Mouse (Mus musculus) layer of hippocampus, adult 2 months (tissue): ENCODE measurements around the gene Edem3. TPM values are rescaled to one million over a fixed set of nuclear protein-coding genes. Genes with fewer than 3 reads are reported as not detected.

Experiments used
- DNase-seq, 2 experiments: peaks; one replicate each; pipeline ENCODE4 v3.0.0; 2022; ENCODE audit warnings: low spot score in 2 of 2
- H3K27ac ChIP-seq: fragments of 200-600 bp; 2 replicates; pipeline ENCODE4 v1.8.1; 2022
- H3K4me3 ChIP-seq: fragments of 200-600 bp; 2 replicates; pipeline ENCODE4 v1.8.1; 2022; ENCODE audit warnings: mild to moderate bottlenecking
- CTCF ChIP-seq: fragments of 200-600 bp; conservative IDR thresholded peaks from 2 replicates; pipeline ENCODE4 v1.8.1; 2022; ENCODE audit warnings: antibody characterized with exemption, mild to moderate bottlenecking, moderate library complexity
- total RNA-seq, 2 experiments: library from RNA; stranded (reverse); gene quantifications; 2 replicates each; pipeline ENCODE4 v1.2.3; 2021

Gene Edem3
- total RNA-seq, 2 experiments from 2014 or later = 36.1 to 40.5 TPM

DNA sequence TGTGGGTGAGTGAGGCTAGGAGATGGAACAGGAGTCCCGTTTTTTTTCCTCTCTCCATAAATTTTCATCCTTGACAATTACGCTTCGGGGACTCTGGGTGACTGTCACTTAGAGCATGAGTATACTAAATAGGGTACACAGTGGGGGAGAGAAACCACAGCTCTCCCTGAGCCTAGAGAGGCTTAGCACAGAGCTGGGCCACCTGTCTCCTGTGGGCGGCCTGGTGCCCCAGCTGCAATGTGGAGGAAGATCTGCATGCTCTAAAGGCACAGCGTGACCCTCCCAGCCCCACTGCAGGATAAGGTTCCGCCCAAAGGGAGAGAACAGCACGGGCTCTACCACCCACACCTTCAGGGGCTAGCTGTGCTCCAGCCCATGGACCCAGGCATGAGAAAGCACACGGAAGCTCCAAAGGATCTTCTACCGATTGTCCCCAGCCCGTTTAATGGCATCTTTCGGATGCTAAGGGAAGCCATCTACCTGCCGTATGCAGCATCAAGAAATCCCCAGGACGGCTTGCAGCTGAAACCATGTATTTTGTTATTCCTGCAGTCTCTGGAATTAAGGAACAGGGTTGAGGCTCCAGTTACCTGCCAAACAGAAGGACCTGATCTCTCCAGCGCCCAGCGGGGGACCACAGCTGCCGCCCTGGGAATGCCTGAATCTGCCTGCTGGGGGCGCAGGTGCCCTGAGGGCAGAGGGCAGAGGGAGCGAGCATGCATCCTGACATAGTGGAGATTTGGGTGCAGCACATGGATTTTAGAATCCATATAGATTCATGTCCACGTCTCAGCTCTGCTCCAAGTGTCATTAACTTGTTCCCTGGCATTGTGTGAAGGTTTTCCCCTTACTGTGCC, 91.0 kb downstream of the Edem3 start:
- H3K4me3 ChIP-seq = no peak overlapping the region
- no peak overlapping the region for H3K27ac ChIP-seq
- TF ChIP-seq CTCF = peak; percentile 71
- no peak for DNase-seq

DNA sequence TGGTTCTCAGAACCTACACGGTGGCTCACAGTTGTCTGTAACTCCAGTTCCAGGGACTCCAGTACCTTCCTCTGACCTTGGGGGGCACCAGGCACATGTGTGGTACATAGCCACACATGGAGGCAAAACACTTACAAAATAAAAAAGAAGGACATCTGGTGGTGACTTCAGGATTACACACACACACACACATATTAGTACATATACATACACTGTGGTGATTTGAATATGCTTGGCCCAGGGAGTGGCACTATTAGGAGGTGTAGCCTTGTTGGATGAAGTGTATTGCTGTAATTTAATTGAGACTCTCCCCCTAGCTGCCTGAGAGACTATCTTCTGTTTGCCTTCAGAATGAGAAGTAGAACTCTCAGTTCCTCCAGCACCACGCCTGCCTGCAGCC, 93.1 kb downstream of the Edem3 start:
- no peak for TF ChIP-seq CTCF
- Histone ChIP-seq H3K27ac (no peak overlapping the region), H3K4me3 (no peak overlapping the region)
- no peak for DNase-seq

DNA sequence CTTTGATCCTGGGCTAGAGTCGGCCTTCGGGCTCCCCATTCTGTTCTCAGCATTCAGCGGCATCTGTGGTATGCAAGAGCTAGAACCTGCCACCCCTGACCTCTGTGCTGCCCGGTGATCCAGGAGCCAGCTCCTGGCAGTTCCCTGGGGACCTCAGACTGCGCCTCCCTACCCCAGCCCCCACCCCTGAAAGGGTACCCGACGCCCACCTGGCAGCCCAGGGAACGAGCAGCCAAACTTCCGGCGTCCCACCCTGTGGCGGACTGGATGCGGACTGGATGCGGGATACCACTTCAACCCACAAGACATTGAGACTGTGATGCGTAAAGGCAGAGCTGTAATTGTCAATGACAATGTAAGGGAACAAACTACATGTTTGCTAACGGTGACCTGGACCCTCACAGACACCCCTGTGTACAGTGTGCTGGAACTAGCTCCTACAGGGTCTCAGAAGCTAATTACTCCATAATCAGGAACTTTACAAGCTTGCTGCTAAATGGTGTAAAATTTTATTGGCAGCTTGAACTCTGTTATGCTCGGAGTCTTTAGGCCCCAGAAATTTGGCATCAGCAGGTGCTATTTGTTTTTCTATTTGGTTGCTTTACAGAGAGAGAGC, 94.9 kb downstream of the Edem3 start:
- no peak overlapping the region for H3K27ac ChIP-seq
- DNase-seq = no peak
- TF ChIP-seq CTCF = no peak
- H3K4me3 ChIP-seq = no peak overlapping the region

DNA sequence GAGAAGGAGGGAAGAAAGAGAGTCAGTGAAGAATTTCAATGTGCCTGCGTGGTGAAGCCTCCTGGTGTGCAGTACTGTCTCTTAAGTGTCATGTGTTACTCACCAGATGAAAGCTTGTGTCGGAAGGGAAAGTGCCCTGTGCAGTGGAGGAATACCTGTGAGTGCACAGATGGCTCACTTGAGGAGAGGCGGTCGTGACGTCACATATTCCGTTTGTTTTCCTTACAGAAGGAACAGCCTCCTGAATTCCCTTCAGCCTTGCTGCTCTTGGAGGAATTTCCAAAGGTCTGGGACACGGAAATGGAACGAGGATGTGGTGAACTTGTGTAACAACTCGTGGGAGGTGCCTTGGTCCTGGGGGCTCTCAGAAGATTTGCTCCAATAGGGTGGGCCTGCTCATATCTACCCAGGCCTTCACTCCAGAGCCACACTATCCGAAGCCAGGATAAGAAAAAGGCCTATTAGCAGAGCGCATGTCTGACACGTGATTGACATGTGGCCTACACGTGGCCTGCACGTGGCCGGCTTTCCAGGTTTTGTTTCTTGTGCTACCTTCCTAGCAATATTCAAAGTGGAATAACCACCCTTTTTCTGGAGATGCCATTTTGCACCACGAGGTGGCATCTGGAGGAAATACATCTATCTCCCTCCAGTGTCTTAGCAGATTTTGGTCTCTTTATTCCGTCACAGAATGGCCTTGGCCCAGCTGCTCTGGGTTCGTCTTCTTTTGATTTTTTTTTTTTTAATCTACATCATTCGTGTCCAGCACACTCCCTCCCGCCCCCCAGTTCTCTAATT, 96.1 kb downstream of the Edem3 start:
- H3K27ac ChIP-seq = no peak overlapping the region
- peak; percentile 55 for TF ChIP-seq CTCF
- H3K4me3 ChIP-seq = no peak overlapping the region
- no peak for DNase-seq

DNA sequence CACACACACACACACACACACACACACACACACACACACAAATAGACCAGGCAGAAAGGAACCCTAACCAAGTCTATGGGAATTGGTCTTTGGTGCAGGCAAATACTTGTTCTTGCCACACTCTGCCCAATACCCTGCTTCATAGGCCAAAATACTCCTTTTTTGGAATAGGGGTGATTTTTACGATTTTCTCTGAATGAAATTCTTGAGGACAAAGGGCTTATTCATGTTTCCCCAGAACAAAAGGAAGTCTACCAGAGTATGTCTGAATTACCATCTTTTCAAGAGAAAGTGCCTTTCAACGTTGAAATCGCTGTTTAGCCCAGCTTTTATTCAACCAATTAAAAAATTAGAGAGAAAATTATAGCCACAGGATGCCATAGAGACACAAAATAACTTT, 96.8 kb downstream of the Edem3 start:
- TF ChIP-seq CTCF = no peak
- DNase-seq = no peak
- Histone ChIP-seq H3K4me3 (no peak overlapping the region), H3K27ac (no peak overlapping the region)

DNA sequence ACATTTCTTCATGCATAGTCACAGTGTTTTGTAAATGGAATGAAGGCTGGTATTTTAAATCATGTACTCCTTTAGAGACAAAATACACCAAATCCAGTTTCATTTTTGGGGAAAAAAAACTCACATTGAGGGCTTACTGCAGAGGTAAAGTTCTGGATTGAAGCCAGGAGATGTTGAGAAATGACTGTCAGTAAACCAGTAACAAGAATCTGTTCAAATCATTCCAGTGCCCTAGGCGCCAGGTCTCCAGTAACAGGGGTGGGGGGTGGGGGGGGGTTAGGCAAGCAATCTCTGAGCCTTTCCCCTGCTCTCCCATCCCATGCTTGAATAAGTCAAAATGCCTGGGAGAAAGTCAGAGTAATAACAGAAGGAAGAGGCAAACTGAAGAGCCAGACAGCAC, 100.4 kb downstream of the Edem3 start:
- no peak for DNase-seq
- Histone ChIP-seq H3K27ac (no peak overlapping the region), H3K4me3 (no peak overlapping the region)
- no peak for TF ChIP-seq CTCF

DNA sequence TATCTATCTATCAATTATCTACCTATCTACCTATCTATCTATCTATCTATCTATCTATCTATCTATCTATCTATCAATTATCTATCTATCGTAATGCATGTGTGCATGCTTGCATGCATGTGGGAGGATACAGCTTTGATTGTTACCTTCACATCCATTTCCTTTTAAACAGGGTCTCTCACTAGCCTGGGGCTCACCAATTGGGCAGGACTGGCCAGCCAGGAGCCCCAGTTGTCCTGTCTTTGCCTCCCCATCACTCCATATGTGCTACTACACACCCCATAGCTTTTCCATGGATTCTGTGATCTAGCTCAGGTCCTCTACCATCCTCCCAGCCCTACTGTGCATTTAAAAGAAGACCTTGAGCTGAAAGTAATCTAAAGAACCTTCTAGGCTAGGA, 103.3 kb downstream of the Edem3 start:
- no peak overlapping the region for H3K27ac ChIP-seq
- no peak for DNase-seq
- TF ChIP-seq CTCF = no peak
- no peak overlapping the region for H3K4me3 ChIP-seq

DNA sequence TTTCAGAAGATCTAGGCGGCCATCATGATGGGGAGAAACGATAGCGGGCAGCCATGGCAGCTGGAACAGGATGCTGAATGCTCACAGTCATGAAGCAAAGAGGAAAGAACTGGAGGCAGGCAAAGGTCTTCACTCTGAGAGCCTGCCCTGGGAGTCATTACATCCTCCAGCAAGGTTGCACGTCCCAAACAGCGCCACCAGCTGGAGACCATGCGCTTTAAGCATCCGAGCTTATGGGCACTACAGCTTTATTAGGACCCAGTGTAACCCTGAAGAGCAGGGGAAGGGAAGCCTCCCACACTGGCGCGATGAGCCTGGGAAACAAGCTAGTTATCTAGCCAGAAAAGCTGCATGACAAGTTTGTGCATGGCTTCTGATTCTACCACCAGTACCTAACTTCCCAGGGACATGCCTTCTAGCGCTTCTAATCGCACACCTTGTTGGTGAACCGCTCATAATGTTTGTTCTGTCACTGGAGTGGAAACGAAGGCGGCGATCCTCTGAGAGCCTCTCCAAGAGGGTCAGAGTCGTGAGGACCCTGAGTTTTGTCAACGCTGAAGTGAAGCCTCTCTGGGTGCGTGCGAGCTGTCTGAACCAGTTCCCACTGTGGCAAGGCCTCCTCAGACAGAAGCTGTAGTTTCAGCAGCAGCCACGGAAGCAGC, 106.3 kb downstream of the Edem3 start:
- no peak overlapping the region for H3K27ac ChIP-seq
- no peak overlapping the region for H3K4me3 ChIP-seq
- no peak for DNase-seq
- TF ChIP-seq CTCF = peak; percentile 27

DNA sequence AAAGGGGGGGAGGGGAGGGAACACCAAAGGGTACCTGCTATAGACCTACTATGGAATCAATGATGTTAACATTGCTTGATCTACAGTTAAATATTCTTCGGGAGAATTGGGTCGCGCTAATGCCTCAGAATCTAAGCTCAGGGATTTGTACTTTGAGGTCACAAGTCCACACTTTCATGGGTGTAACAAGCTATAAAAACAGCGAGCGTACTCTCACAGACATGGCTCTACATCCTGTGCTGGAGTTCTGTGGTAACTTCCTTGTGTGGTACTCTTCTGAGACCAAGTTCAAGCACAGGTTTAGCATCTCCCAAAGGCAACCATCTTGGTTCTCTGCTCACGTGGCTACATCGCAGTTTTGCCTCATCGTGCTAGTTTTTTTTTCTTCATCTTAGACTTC, 106.9 kb downstream of the Edem3 start:
- no peak overlapping the region for H3K27ac ChIP-seq
- no peak for TF ChIP-seq CTCF
- no peak overlapping the region for H3K4me3 ChIP-seq
- DNase-seq = no peak

DNA sequence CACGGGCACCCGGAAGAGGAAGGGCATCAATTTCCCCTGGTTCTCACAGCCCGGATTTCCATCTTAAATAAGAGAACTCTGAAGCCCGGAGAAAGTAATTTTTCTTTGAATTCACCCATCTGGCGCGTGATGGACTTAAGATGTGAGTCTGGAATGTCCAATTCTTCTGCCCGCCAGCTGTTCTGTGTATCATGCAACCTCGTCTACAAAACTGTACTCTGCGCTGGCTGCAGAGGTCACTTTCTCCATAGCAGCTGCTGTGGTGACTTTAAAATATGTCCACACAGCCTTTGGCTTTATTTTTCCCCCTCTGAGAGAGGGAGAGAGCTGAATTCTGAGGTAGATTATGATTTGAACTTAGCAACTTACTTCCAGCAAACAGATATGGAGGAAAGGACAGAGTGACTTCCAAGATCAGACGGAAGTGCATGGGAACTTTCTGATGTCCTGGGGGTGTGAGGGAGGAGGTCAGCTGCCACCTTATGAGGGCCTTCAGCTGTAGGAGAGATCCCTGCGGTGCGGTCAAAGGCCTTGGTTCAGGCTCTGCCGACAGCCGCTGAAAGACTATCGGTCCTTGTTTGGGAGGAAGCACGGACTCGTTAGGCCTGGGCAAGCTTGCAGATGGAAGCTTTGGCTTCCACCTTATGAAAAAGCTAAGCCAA, 108.1 kb downstream of the Edem3 start:
- no peak for TF ChIP-seq CTCF
- DNase-seq = no peak
- H3K4me3 ChIP-seq = no peak overlapping the region
- H3K27ac ChIP-seq = no peak overlapping the region

DNA sequence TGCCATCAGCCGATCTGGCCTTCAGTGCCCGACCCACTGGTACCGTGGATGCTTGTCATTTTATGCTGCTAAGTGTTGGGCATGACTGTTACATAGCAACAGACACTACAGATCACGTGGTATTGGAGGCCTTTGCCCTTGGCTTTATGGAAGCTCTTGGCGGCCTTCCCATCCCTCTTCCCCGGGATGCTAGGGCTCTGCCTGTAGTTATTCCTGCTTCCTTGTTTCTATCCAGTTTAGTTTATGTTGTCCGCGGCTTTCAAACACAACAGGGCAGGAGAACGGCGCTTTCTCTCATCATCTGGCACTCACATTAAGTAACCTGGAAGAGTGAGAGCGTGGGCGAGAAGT, 108.6 kb downstream of the Edem3 start:
- no peak for TF ChIP-seq CTCF
- Histone ChIP-seq H3K27ac (no peak overlapping the region), H3K4me3 (no peak overlapping the region)
- no peak for DNase-seq

DNA sequence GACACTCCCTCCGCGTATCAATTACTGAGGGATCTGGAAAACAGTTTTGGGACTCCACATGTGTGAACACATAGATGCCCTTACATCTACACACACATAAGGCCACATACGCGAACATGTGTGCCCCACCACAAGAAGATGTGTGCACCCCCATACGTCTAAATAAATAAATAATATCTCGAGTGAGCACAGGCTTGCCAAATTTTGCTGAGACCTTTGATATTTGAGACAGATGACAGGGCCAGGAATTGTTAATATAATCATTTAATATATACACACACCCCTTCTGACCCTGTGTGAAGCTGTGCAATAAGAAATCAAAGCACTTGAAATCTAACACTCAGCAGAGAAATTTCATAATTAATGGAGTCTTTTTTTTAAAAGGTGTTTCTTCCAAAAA, 109.2 kb downstream of the Edem3 start:
- no peak for TF ChIP-seq CTCF
- Histone ChIP-seq H3K27ac (no peak overlapping the region), H3K4me3 (no peak overlapping the region)
- no peak for DNase-seq

Other genes with a start within 250 kb of the Edem3 start
- 1 to 10 TPM; 1.4 to 1.7 TPM for gene Fam129a, start 184.2 kb upstream of the Edem3 start, total RNA-seq